Mouse (Mus musculus): ENCODE results near the gene Cox19. TPM values are rescaled to one million over a fixed set of nuclear protein-coding genes. Genes with fewer than 3 reads are reported as not detected.
A peak's percentile ranks its signal among the peaks of the same experiment; 100 is the strongest.
"Not testable (repeated sequence)": the region's sequence is repeated elsewhere in the genome, so short reads cannot be mapped to it uniquely, and the experiment has no call there.

Cox19 gene
- polyA plus RNA-seq, 1 experiment from 2014 or later: 142 TPM

GRCm38 (mm10) chr5:139344687-139345363, 6.4 kb downstream of the Cox19 start:
- H3K27ac ChIP-seq (ENCODE audit: low read depth, low read length): 0 out of 2 replicates have a peak overlapping the region, but pooled peaks have one; percentile 39
- no peaks in the 10 kb centered on the region for H3K27me3 ChIP-seq (ENCODE audit: control insufficient read depth, insufficient read depth, low read length)
- peak overlapping the region; percentile 94 for H3K4me2 ChIP-seq (ENCODE audit: low read depth)
- H3K4me1 ChIP-seq (ENCODE audit: control insufficient read depth, insufficient read depth, low read length): peaks cover 4% of the 10 kb centered on the region
- ATAC-seq (ENCODE audit: insufficient read depth, low FRiP score, low TSS enrichment) (peak; percentile 88), DNase-seq (ENCODE audit: low spot score) (peak; percentile 94)
- WGBS: under 1% methylated on average over 33 of the region's 33 CpGs
- peak overlapping the region; percentile 83 for H3K4me3 ChIP-seq (ENCODE audit: low read depth, low read length)
- H3K36me3 ChIP-seq (ENCODE audit: control insufficient read depth, insufficient read depth, low read length): peaks cover 13% of the 10 kb centered on the region
- no peaks in the 10 kb centered on the region for H3K9me3 ChIP-seq (ENCODE audit: control insufficient read depth, low read length)
- H3K9ac ChIP-seq (ENCODE audit: low read length): peak overlapping the region; percentile 90

GRCm38 (mm10) chr5:139344021-139344686, 7.1 kb downstream of the Cox19 start:
- H3K27ac ChIP-seq (ENCODE audit: low read depth, low read length): no peak overlapping the region
- peak overlapping the region; percentile 83 for H3K4me3 ChIP-seq (ENCODE audit: low read depth, low read length)
- no peaks in the 10 kb centered on the region for H3K9me3 ChIP-seq (ENCODE audit: control insufficient read depth, low read length)
- 10% methylated on average over 12 of the region's 12 CpGs for WGBS
- peaks cover 4% of the 10 kb centered on the region for H3K4me1 ChIP-seq (ENCODE audit: control insufficient read depth, insufficient read depth, low read length)
- peak overlapping the region; percentile 90 for H3K9ac ChIP-seq (ENCODE audit: low read length)
- H3K4me2 ChIP-seq (ENCODE audit: low read depth): peak overlapping the region; percentile 94
- peak; percentile 86 for DNase-seq (ENCODE audit: low spot score)
- ATAC-seq (ENCODE audit: insufficient read depth, low FRiP score, low TSS enrichment): peak; percentile 73
- no peaks in the 10 kb centered on the region for H3K27me3 ChIP-seq (ENCODE audit: control insufficient read depth, insufficient read depth, low read length)
- peaks cover 18% of the 10 kb centered on the region for H3K36me3 ChIP-seq (ENCODE audit: control insufficient read depth, insufficient read depth, low read length)

- WGBS: 79% methylated on average over 11 of the region's 11 CpGs
- H3K4me1 ChIP-seq (ENCODE audit: control insufficient read depth, insufficient read depth, low read length): peaks cover 4% of the 10 kb centered on the region; the same call in 1 of the 2 replicates
- no peak overlapping the region for H3K9ac ChIP-seq (ENCODE audit: low read length)
- H3K9me3 ChIP-seq (ENCODE audit: control insufficient read depth, low read length): no peaks in the 10 kb centered on the region
- no peaks in the 10 kb centered on the region for H3K27me3 ChIP-seq (ENCODE audit: control insufficient read depth, insufficient read depth, low read length)
- no peak overlapping the region for H3K27ac ChIP-seq (ENCODE audit: low read depth, low read length)
- peaks cover 28% of the 10 kb centered on the region for H3K36me3 ChIP-seq (ENCODE audit: control insufficient read depth, insufficient read depth, low read length)
- no peak for DNase-seq (ENCODE audit: low spot score)
- no peak overlapping the region for H3K4me2 ChIP-seq (ENCODE audit: low read depth)
- H3K4me3 ChIP-seq (ENCODE audit: low read depth, low read length): no peak overlapping the region
- ATAC-seq (ENCODE audit: insufficient read depth, low FRiP score, low TSS enrichment): no peak
Measured at GRCm38 (mm10) chr5:139338891-139339290, 12.3 kb downstream of the Cox19 start.

GRCm38 (mm10) chr5:139338403-139338802, 12.8 kb downstream of the Cox19 start:
- Histone ChIP-seq H3K27me3 (ENCODE audit: control insufficient read depth, insufficient read depth, low read length) (no peaks in the 10 kb centered on the region), H3K4me3 (ENCODE audit: low read depth, low read length) (no peak overlapping the region), H3K9me3 (ENCODE audit: control insufficient read depth, low read length) (no peaks in the 10 kb centered on the region), H3K27ac (ENCODE audit: low read depth, low read length) (no peak overlapping the region), H3K9ac (ENCODE audit: low read length) (no peak overlapping the region), H3K4me2 (ENCODE audit: low read depth) (no peak overlapping the region), H3K4me1 (ENCODE audit: control insufficient read depth, insufficient read depth, low read length) (no peaks in the 10 kb centered on the region), H3K36me3 (ENCODE audit: control insufficient read depth, insufficient read depth, low read length) (peaks cover 28% of the 10 kb centered on the region)
- no peak for DNase-seq (ENCODE audit: low spot score)
- no peak for ATAC-seq (ENCODE audit: insufficient read depth, low FRiP score, low TSS enrichment)
- WGBS: 92% methylated on average over 3 of the region's 3 CpGs

- Histone ChIP-seq H3K27me3 (ENCODE audit: control insufficient read depth, insufficient read depth, low read length) (no peaks in the 10 kb centered on the region), H3K9ac (ENCODE audit: low read length) (no peak overlapping the region), H3K4me2 (ENCODE audit: low read depth) (no peak overlapping the region), H3K27ac (ENCODE audit: low read depth, low read length) (no peak overlapping the region), H3K9me3 (ENCODE audit: control insufficient read depth, low read length) (no peaks in the 10 kb centered on the region), H3K4me3 (ENCODE audit: low read depth, low read length) (no peak overlapping the region), H3K4me1 (ENCODE audit: control insufficient read depth, insufficient read depth, low read length) (no peaks in the 10 kb centered on the region), H3K36me3 (ENCODE audit: control insufficient read depth, insufficient read depth, low read length) (peaks cover 28% of the 10 kb centered on the region)
- WGBS: 80% methylated on average over 13 of the region's 13 CpGs
- no peak for ATAC-seq (ENCODE audit: insufficient read depth, low FRiP score, low TSS enrichment)
- no peak for DNase-seq (ENCODE audit: low spot score)
Measured at GRCm38 (mm10) chr5:139337826-139338370, 13.3 kb downstream of the Cox19 start.

GRCm38 (mm10) chr5:139335634-139336033, 15.6 kb downstream of the Cox19 start:
- H3K4me3 ChIP-seq (ENCODE audit: low read depth, low read length): no peak overlapping the region
- H3K9me3 ChIP-seq (ENCODE audit: control insufficient read depth, low read length): no peaks in the 10 kb centered on the region
- WGBS: 96% methylated on average over 4 of the region's 4 CpGs
- no peaks in the 10 kb centered on the region for H3K27me3 ChIP-seq (ENCODE audit: control insufficient read depth, insufficient read depth, low read length)
- H3K9ac ChIP-seq (ENCODE audit: low read length): no peak overlapping the region
- H3K27ac ChIP-seq (ENCODE audit: low read depth, low read length): no peak overlapping the region
- ATAC-seq (ENCODE audit: insufficient read depth, low FRiP score, low TSS enrichment): no peak
- no peaks in the 10 kb centered on the region for H3K4me1 ChIP-seq (ENCODE audit: control insufficient read depth, insufficient read depth, low read length)
- DNase-seq (ENCODE audit: low spot score): no peak
- no peak overlapping the region for H3K4me2 ChIP-seq (ENCODE audit: low read depth)
- peaks cover 15% of the 10 kb centered on the region for H3K36me3 ChIP-seq (ENCODE audit: control insufficient read depth, insufficient read depth, low read length)

GRCm38 (mm10) chr5:139334394-139334793, 16.8 kb downstream of the Cox19 start:
- 89% methylated on average over 10 of the region's 10 CpGs for WGBS
- H3K4me2 ChIP-seq (ENCODE audit: low read depth); H3K27ac ChIP-seq (ENCODE audit: low read depth, low read length); H3K4me1 ChIP-seq (ENCODE audit: control insufficient read depth, insufficient read depth, low read length); H3K4me3 ChIP-seq (ENCODE audit: low read depth, low read length); H3K9me3 ChIP-seq (ENCODE audit: control insufficient read depth, low read length); H3K27me3 ChIP-seq (ENCODE audit: control insufficient read depth, insufficient read depth, low read length); DNase-seq (ENCODE audit: low spot score); ATAC-seq (ENCODE audit: insufficient read depth, low FRiP score, low TSS enrichment); H3K9ac ChIP-seq (ENCODE audit: low read length): not testable (repeated sequence)
- peaks cover 12% of the 10 kb centered on the region for H3K36me3 ChIP-seq (ENCODE audit: control insufficient read depth, insufficient read depth, low read length)

- Histone ChIP-seq H3K9ac (ENCODE audit: low read length) (no peak overlapping the region), H3K9me3 (ENCODE audit: control insufficient read depth, low read length) (no peaks in the 10 kb centered on the region), H3K4me1 (ENCODE audit: control insufficient read depth, insufficient read depth, low read length) (no peaks in the 10 kb centered on the region), H3K27me3 (ENCODE audit: control insufficient read depth, insufficient read depth, low read length) (no peaks in the 10 kb centered on the region), H3K4me2 (ENCODE audit: low read depth) (no peak overlapping the region), H3K36me3 (ENCODE audit: control insufficient read depth, insufficient read depth, low read length) (peaks cover 8% of the 10 kb centered on the region), H3K4me3 (ENCODE audit: low read depth, low read length) (no peak overlapping the region), H3K27ac (ENCODE audit: low read depth, low read length) (no peak overlapping the region)
- WGBS: 74% methylated on average over 16 of the region's 16 CpGs
- DNase-seq (ENCODE audit: low spot score) (no peak), ATAC-seq (ENCODE audit: insufficient read depth, low FRiP score, low TSS enrichment) (no peak)
Measured at GRCm38 (mm10) chr5:139333301-139334013, 17.8 kb downstream of the Cox19 start.

Data from neural tube, embryonic 11.5 days (tissue).